Mouse (Mus musculus): ENCODE measurements around the gene Olfr911-ps1.

Gene Olfr911-ps1

GRCm38 (mm10) chr9:38521280-38521679, at the start of gene Olfr911-ps1:
Olfr911-ps1 (plus strand) TSS chr9:38521580.
- no peak for DNase-seq (ENCODE audit: low read depth, low spot score)

- no peak for DNase-seq (ENCODE audit: low read depth, low spot score)
Measured at GRCm38 (mm10) chr9:38486785-38487184, 34.6 kb upstream of the Olfr911-ps1 start, which contains the start of gene Olfr906. Olfr906 (plus strand) TSS chr9:38487085.

GRCm38 (mm10) chr9:38495501-38495900, 25.9 kb upstream of the Olfr911-ps1 start, which contains the start of gene Olfr907:
Olfr907 (plus strand) TSS chr9:38495801.
- DNase-seq (ENCODE audit: low read depth, low spot score) = no peak

GRCm38 (mm10) chr9:38512353-38512752, 9.0 kb upstream of the Olfr911-ps1 start:
- no peak for DNase-seq (ENCODE audit: low read depth, low spot score)

GRCm38 (mm10) chr9:38537549-38537948, 16.2 kb downstream of the Olfr911-ps1 start, which contains the start of gene Olfr910:
Olfr910 (plus strand) TSS chr9:38537849.
- DNase-seq (ENCODE audit: low read depth, low spot score) = no peak

All from R1 (cell line).